8 mouse cellular contexts compared by ENCODE assay signal in the genomic region with DNA sequence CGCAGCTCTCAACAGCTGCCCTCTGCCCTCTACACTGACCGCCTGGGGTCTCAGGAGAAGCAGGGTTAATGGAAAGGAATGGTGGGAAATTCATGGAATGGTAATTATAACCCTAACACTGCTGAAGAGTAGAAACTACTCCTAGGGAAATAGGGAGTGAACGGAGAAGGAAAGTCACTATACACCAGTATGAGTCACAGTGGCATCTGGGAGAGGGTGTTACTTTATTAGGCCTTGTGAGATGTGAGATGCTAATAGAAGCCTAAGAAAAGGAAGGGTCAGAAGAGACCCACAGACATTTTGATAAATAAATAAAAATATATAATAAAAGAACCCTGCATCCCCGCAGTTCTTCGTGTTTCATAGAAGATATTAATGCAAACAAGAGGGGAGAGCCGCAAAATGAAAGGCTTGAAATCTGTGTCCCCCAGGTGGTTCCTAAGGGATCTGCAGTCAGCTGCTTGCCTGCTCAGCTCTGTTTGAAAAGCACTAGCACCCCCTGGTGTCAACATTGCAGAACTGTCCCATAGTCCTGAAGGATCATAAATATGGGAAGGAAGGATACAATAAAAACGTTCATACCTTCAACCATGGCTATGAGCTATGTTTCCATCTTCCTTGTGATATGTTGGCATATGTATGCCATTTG. TPM values are rescaled to one million over a fixed set of nuclear protein-coding genes. Genes with fewer than 3 reads are reported as not detected.
DNase-seq lines count a peak whose midpoint lies in the region; ATAC-seq lines count a peak whose summit lies in the region.

No protein-coding gene starts in this region.

- WGBS in hindbrain, embryonic 13.5 days, result 34% methylated on average over 7 of the region's 7 CpGs

- H3K9me3 ChIP-seq in hindbrain, embryonic 13.5 days, result no peaks in the 10 kb centered on the region

- ATAC-seq in frontal cortex, adult (ENCODE audit: low TSS enrichment), result peak; percentile 96
- ATAC-seq in hindbrain, embryonic 13.5 days (ENCODE audit: low FRiP score), result peak; percentile 89

- no peak overlapping the region for H3K9ac ChIP-seq in hindbrain, embryonic 13.5 days

- peak; percentile 87 for DNase-seq in R1 (ENCODE audit: low read depth, low spot score)
- peak; percentile 86 for DNase-seq in cerebellum, adult 9-10 months
- peak; percentile 84 to 86 for DNase-seq in layer of hippocampus, postnatal 10 days (ENCODE audit: low spot score in 2 of 2)
- DNase-seq in lung, postnatal 10 days, result peak; percentile 91
- peak; percentile 94 for DNase-seq in retina, embryonic 14.5 days (ENCODE audit: low spot score)
- DNase-seq in thymus, postnatal 4 days, result peak; percentile 80

- H3K4me1 ChIP-seq in hindbrain, embryonic 13.5 days (replicated peaks), result peaks cover 10% of the 10 kb centered on the region; the same call in 1 of the 2 replicates

- no peak overlapping the region for H3K4me2 ChIP-seq in hindbrain, embryonic 13.5 days

- no peaks in the 10 kb centered on the region for H3K27me3 ChIP-seq in hindbrain, embryonic 13.5 days

- no peak overlapping the region for H3K4me3 ChIP-seq in hindbrain, embryonic 13.5 days

- no peaks in the 10 kb centered on the region for H3K36me3 ChIP-seq in hindbrain, embryonic 13.5 days

- H3K27ac ChIP-seq in hindbrain, embryonic 13.5 days, result no peak overlapping the region

RNA-seq across cellular contexts. Expression of a gene that starts 35.1 kb away (rescaled TPM):
- polyA plus RNA-seq in hindbrain, embryonic 13.5 days (2015; fragmentation: Nextera tagmentation; extraction: Ambion mirVana), result 10.6 and 11.0 TPM in 2 replicates
- 10 to 100 TPM; 17.8 to 19.3 TPM for total RNA-seq in layer of hippocampus, postnatal 10 days (2021)

RNA-seq across cellular contexts. Expression of a gene that starts 48.3 kb away (rescaled TPM):
- 0.04 TPM in 1 of 2 replicates, not detected in the other for polyA plus RNA-seq in hindbrain, embryonic 13.5 days (2015; fragmentation: Nextera tagmentation; extraction: Ambion mirVana)
- total RNA-seq in layer of hippocampus, postnatal 10 days (2021), result not detected

RNA-seq across cellular contexts. Expression of a gene that starts 59.3 kb away (rescaled TPM):
- polyA plus RNA-seq in hindbrain, embryonic 13.5 days (2015; fragmentation: Nextera tagmentation; extraction: Ambion mirVana), result 225 and 252 TPM in 2 replicates
- 100 to 1,000 TPM; 220 to 264 TPM for total RNA-seq in layer of hippocampus, postnatal 10 days (2021)
